Mouse (Mus musculus): Measurements from ENCODE around the gene Exosc8. TPM values are rescaled to one million over a fixed set of nuclear protein-coding genes. Genes with fewer than 3 reads are reported as not detected.
"Not testable (repeated sequence)": the region's sequence is repeated elsewhere in the genome, so short reads cannot be mapped to it uniquely, and the experiment has no call there.

Gene Exosc8
- total RNA-seq (2021): 10 to 100 TPM; 34.9 to 36.3 TPM

DNA sequence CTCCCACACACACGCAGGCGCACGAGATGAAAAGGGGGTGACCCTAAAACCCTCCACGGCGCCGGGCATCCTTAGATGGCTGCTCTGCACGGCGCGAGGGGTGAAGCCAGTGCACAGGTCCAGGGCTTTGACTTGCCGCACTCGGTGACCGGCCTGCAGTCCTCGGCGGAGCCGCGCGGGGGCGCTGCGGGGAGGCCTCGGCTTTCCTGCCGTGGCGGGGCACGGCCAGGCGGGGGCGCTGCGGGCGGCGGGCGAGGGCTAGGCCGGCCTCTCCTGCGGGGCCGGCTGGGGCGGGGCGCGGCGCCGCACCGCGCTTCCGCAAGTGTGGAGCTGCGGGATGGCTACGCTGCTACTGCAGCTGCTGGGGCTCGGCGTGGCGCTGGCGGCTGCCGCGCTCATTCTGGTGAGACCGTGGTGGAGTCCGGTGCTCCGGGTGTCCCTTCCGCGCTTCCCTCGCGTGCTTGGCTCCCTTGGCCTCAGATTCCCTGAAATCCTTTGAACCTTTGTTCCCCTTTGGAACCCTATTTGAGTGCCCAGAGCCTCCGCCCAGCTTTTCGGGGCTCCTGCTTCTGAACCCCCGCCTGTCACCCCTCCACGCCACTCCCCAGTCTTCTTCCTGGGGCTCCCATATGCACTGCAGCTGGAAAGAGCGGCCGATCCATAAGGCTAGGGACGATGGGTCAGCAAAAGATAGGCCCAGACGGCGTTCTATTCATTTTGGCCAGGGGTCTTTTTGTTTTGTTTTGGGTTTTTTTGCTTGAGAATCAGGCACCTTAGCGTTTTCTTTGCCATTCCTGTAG is at the start of gene Exosc8, which contains the start of gene Alg5:
Gene Exosc8 (minus strand): TSS at position 147 of the 800 bp plus-strand sequence.
Gene Alg5 (plus strand): TSS at position 293 of the 800 bp plus-strand sequence.
- intact Hi-C loops (cut with DNase I): loop anchor here (5.0 to 10.0 kb wide), 3 partner anchors 67 to 619 kb away; no protein-coding TSS in a partner anchor

DNA sequence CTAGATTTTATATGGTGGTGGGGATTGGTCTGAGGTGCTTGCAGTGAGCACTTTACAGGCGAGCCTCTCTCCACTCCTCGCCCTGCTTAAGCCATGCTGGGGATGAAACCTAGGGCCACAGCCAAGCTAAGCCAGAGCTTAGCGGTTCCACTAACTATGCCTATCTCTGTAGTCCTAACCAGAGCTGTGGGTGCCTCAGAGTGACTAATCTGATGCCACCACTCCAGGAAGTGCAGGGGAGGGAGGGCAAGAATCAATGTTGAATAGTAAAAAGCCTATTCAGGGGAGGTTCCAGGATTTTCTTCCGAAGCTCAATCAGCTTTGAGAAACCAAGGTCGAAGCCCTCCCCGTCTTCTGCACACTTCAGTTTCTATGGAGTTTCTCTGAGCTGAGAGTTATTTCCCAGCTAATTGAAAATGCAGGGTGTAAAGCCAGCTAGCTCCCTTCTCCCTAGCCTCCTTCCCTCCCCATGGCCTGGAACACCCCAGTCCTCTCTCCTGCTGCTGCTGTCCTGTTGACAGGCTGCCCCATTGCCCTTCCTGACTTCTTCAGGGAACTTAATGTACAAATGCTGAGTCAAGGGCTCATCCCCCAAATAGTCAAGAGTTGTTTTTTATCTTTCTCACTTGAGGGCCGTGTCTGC is 40.9 kb upstream of the Exosc8 start:
- intact Hi-C loops (cut with DNase I): no loop called here
- no peak for DNase-seq (ENCODE audit: extremely low spot score in 1 of 2, low spot score in 2 of 2)

More for the DNA sequence above, at the start of gene Exosc8, which contains the start of gene Alg5:
- DNase-seq (ENCODE audit: extremely low spot score in 1 of 2, low spot score in 2 of 2): peak; percentile 77 to 87

DNA sequence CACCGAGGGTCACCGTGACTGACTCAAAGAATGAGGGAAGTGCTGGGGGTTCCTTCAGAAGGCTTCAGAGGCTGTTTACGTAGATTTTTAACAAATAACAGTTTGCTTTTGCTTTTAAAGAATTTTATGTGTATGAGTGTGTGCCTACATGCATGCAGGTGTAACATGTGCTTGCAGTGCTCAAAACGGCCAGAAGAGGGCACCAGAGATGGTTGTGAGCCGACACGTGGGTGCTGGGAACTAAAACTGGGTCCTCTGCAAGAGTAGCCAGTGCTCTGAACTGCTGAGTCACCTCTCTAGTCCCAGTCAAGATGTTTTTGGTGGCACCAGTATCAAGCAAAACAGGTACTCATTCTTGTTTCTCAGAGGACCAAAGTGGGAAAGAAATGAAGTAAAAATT is 38.4 kb upstream of the Exosc8 start:
- no peak for DNase-seq (ENCODE audit: extremely low spot score in 1 of 2, low spot score in 2 of 2)
- intact Hi-C loops (cut with DNase I): no loop called here

DNA sequence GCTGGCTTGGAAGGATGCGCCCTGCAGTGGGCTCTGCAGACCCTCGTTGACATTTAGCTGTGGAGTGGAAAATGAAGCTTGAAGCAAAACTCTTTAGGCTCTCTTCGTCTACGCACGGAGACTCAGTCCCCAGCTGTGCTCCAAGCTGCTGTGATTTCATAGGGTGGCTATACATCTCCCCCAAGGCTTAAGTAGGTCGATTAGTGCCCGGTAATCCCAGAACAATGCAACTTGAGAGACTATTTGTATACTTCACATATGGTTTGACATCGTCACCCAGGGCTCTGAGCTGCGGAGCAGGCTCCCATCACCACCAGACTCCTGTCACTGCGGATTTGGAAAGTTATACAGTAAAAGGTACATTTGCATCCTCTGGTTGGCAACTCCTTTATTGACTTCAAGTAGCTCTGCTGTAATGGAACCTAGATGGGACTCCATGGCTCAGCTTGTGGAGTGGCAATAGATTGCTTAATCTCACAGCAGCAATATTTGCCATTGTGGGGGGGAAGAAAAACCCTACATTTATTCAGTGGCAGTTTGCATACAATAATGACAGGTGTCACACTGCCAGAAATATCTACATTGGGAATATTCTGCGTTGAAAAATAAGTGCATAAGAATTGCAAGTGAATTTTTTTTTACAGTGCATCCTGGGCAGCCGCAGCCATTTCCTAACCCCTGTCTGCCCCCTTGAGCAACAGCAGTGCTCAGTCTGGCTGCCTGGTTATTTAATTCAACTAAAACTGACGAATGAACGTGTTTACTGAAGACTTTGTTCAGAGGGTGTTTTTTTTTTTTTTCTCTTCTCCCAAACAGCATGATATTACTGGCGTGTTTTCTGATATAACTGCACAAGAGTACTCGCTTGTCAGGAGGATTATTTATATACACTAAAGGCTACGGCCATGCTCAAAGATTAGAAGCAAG is 34.4 kb upstream of the Exosc8 start:
- intact Hi-C loops (cut with DNase I): no loop called here
- DNase-seq (ENCODE audit: extremely low spot score in 1 of 2, low spot score in 2 of 2): no peak

DNA sequence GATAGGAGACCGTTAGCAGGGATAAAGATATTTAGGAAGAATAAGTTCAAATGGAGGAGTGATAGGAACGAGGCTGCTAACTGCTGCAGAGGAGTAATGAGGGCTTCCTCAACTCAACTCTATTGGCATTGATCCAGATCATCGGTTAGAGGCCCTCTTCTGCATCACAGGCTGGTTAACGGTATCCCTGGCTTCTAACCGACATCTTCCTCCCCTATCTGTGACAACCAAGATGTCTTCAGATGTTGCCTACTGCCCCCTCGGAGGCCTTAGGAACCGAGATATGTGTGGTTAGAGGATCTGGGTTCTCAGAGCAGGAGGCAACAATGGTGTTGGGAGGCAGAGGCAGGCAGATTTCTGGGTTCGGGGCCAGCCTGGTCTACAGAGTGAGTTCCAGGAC is 33.4 kb upstream of the Exosc8 start:
- intact Hi-C loops (cut with DNase I): no loop called here
- no peak for DNase-seq (ENCODE audit: extremely low spot score in 1 of 2, low spot score in 2 of 2)

DNA sequence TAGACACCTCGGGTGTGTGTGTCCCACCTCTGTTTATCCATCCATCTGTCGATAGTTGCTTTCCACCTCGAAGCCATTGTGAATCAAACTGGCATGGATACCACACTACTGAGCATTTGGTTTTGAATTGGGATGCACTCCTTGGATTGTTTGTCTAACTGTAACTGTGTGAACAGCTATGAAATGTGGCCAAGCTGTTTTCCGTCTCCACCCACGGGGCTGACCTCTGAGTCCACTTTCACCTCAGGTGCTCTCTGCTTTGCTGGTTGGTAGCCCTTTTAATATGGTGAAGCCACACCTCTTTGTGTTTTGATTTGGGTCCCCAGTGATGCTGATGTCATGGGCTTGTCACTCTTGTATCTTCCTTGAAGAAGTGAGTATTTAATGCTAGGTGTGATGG is 31.6 kb upstream of the Exosc8 start:
- intact Hi-C loops (cut with DNase I): no loop called here
- DNase-seq (ENCODE audit: extremely low spot score in 1 of 2, low spot score in 2 of 2): no peak

DNA sequence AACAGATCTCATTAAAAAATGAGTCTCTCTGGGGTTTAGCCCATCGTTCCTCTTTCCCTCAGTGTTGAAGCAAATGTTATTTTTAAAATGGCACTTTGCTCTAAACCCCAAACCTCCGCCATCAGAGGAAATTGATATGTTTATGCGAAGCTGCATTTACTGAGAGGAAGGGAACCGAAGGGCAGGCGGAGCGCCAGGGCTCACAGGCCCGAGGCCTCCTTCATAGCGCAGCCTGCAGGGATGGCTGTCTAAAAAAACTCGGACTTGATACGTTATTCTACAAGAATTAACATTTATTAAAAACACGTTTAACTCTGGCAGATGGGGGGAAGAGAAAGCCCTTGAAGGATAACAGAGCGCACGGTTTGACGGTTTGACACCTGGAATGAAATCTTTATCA is 30.8 kb upstream of the Exosc8 start:
- intact Hi-C loops (cut with DNase I): no loop called here
- DNase-seq (ENCODE audit: extremely low spot score in 1 of 2, low spot score in 2 of 2): no peak

DNA sequence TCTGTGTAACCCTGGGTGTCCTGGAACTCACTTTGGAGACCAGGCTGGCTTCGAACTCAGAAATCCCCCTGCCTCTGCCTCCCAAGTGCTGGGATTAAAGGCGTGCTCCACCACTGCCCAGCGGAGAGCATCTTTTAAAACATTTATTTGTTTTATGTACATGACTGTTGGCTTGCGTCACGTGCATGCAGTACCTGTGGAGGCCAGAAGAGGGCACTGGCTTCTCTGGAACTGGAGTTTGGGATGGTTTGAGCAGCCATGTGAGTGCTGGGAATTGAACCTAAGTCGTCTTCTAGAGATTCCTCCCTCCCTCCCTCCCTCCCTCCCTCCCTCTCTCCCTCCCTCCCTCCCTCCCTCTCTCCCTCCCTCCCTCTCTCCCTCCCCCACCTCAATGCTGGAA is 30.3 kb upstream of the Exosc8 start:
- intact Hi-C loops (cut with DNase I); DNase-seq (ENCODE audit: extremely low spot score in 1 of 2, low spot score in 2 of 2): not testable (repeated sequence)

DNA sequence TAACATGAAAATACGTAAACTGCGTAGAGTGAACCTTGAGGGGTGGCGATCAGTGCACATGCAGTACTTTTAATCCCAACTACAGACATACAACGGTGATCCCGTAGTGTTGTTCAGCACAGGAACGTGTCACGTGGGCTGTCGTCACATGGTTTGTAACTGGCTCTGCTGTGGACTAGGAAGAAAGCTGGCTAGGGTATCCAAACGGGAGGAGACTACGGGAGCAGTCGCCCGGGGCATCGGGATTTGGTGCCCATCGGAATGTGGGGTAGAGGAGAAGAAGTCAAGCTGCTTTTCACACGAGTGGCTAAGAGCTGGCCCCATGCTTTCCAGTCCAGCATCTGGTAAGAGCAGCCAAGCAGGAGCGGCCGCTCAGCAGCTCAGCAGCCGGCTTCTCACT is 29.2 kb upstream of the Exosc8 start:
- intact Hi-C loops (cut with DNase I): no loop called here
- peak in 1 of 2 experiments; percentile 50 for DNase-seq (ENCODE audit: extremely low spot score in 1 of 2, low spot score in 2 of 2)

DNA sequence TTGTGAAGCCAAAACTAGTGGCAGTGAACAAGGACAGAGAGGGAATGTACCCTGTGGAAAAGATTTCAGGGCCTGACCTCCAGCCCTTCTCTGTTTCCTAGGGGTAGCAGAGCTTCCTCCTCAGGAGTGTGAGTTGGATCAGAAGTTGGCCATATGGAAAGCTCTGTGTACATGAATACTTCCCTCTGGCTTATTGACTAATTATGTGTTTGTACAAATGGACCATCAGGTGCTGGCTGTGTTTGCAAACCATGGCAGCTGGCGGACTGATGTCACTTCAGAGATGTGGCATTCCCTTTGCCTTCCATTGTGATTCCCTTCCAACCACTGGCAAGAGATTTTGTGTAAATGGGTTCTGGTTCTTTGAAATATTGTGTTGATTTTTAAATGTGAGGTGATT is 26.1 kb upstream of the Exosc8 start:
- DNase-seq (ENCODE audit: extremely low spot score in 1 of 2, low spot score in 2 of 2): no peak
- intact Hi-C loops (cut with DNase I): no loop called here

DNA sequence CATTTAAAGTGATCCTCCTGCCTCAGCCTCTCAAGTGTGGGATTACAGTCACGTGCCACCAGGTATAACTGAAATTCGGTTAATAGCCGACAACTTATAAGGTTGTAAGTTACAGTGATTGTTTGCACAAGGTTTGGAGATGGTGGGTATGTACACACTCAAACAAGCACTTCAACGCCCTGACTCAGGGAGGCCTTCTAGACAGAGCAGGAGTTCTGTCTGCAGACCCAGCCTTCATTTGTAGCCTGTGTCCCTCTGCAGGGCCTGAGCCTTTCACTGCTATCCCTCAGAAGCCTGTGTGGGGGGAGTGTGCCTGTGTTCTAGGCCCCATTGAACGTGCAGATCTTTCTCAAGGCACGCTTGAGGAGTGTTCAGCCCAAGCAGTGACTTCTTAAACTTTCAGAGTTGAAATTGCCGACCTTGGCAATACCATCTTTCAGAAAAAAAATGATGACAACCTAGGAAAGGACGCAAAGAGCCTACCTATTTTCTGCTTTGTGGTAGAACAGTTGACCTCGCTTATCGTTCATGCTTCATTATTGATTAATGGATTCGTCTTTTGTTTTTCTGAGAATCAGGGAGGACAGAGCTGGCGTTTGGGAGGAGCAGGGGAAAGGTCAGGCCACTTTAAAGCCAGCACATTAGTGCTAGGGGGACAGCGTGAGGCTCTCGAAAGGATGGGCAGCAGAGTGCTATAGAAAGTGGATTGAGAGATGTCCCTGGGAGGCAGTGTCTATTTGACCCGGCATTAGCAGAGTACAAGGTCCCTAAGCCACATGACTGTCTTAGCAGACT is 25.3 kb upstream of the Exosc8 start:
- intact Hi-C loops (cut with DNase I): no loop called here
- no peak for DNase-seq (ENCODE audit: extremely low spot score in 1 of 2, low spot score in 2 of 2)

DNA sequence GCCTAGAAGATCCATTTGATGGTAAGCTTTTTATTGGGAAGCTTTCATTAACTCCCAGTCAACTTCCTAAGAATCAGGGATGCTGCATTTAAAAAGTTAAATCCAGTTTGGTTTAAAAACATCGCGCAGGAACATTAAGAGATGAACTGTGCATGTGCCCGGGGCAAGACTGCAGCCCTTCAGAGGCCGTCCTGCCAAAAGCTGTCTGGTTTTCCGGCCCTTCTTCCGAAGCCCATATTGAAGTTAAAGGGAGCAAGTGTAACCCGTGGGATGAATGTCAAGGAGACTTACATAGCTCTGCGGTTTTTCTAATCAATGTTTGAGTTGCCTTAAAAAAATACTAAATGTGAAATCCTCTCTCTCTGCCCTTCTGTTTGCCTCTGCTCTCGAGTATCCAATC is 24.0 kb upstream of the Exosc8 start:
- DNase-seq (ENCODE audit: extremely low spot score in 1 of 2, low spot score in 2 of 2): no peak
- intact Hi-C loops (cut with DNase I): loop anchor here (5.0 kb wide), 1 partner anchor 33 kb away; no protein-coding TSS in a partner anchor

DNA sequence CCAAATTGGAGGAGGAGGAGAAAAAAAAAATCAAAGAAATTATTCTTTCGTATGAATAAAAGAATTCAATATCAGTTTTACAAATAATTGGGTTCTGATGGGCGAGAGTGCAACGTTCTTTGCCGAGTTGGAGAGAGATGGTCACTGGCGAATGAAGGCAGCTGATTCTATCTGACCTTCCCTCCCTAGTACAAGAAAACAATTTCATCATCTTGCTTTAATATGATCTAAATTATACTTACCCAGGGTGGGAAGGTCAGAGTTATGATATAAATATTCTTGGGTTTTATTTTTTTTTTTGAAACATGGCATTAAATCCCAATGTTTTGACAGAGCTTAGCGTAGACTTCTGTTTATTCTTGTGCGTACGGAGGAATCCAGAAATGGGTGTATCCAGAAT is 22.3 kb upstream of the Exosc8 start:
- intact Hi-C loops (cut with DNase I): loop anchor here (5.0 kb wide), 1 partner anchor 35 kb away; no protein-coding TSS in a partner anchor
- no peak for DNase-seq (ENCODE audit: extremely low spot score in 1 of 2, low spot score in 2 of 2)

DNA sequence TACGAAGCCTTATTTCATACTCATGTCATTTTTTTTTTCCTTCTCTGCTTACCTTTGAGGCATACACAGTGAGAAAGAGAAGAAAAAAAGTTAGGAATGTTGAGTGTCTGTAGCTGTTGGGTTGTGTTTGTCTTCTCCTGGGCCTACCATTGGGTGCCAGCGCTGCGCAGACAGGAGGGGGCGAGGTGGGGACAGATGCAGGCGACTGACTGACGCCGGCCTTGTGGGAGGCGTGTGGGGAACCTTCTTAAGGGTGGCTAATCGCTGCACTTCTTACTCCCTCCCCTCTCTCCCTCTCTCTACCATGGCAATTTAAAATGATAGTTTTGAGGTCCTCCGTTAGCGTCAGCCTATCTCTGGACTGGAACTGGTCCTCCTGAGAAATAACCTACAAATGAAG is 20.9 kb upstream of the Exosc8 start:
- intact Hi-C loops (cut with DNase I): loop anchor here (5.0 kb wide), 1 partner anchor 36 kb away; no protein-coding TSS in a partner anchor
- peak in 1 of 2 experiments; percentile 44 for DNase-seq (ENCODE audit: extremely low spot score in 1 of 2, low spot score in 2 of 2)

DNA sequence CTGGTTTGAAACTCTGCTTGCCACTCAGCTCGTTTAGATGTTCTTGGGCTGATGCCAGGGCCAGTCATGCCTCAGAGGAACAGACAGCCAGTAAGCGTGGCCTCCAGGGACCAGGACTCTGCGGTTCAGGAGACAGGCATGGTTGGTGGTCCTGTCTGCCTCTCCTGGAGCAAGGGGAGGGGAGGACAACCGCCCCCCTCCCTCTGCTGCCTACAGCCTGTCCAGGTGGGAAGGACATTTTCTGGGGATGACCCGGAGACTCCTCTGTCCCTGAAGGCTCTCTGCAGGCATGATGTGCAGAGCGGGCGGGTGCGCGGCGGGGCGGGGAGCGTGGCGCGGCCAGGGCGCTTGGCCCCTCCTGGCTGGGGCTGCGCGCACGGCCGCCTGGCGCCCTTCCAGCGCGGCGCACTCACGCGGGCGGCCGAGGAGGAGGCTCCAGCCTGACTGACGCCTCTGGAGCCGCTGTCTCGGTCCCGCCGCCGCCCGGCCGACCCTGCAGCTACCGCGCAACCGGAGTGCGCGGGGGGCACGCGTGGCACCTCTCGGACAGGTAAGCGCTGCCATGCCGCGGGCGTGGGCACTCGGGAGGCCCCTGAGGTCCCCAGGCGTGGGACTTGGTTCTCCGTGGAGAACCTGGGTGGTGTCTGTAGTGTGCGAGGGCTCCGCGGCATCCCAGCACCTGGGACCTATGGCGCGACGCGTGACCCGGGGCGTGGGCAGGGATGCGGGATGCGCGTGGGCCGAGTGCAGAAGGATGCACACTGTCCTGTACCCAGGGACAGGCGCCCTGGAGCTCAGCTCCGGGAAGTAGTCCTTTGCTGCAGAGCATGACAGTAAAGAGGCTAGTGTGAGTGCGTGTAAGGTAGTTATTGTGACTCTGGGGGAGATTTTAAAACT is 20.2 kb upstream of the Exosc8 start, which contains the start of gene Smad9:
Gene Smad9 (plus strand): TSS at position 438 of the 897 bp plus-strand sequence.
- DNase-seq (ENCODE audit: extremely low spot score in 1 of 2, low spot score in 2 of 2): peak; percentile 33 to 76
- intact Hi-C loops (cut with DNase I): loop anchor here (5.0 kb wide), 1 partner anchor 37 kb away; no protein-coding TSS in a partner anchor

DNA sequence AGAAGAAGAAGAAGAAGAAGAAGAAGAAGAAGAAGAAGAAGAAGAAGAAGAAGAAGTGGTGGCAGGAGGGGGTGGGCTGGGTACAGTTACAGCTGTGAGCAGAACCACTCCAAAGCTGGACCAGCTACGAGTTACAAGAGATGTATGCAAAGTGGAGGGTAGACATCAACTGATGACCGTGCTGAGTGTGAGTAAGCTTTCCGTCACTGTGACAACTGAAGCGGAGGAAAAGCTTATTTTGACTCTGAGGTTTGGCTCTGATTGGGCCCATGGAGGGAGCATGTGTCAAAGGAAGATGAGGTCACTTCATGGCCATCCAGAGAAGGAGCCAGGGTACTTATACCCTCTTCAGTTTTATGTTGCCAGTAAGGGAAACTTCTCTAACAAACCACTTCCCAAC is 18.2 kb upstream of the Exosc8 start:
- DNase-seq (ENCODE audit: extremely low spot score in 1 of 2, low spot score in 2 of 2): no peak
- intact Hi-C loops (cut with DNase I): no loop called here

DNA sequence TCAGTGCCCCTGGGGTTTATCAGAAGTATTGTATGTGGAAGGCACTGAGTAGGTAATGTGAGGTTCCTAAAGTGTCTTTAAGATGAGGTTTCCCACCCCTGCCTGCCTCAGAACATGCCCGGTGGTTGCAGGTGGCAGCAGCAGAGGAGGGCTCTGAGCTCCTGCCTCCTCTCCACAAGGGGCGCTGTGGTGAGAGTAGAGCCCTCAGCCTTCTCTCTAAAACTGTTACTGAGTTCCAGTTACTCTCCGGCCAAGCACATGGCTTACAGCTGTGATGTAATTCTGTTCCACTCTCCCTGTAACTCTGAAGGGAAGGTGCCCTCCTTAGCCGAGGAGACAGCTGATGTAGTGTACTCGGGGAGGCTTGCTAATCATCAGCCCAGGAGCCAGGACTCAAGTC is 10.6 kb upstream of the Exosc8 start:
- intact Hi-C loops (cut with DNase I): no loop called here
- DNase-seq (ENCODE audit: extremely low spot score in 1 of 2, low spot score in 2 of 2): peak in 1 of 2 experiments; percentile 53

Data from left cerebral cortex, postnatal 10 days (tissue).